Mouse (Mus musculus) spleen, adult 2 months (tissue): ENCODE data around the gene Olfr1342.

Experiments used
- CTCF ChIP-seq: fragments of 200-500 bp; IDR thresholded peaks from 2 replicates; pipeline ENCODE4 v1.5.1; 2011; ENCODE audit warnings: mild to moderate bottlenecking, inconsistent platforms; ENCODE audit not compliant: insufficient read depth, insufficient read length, insufficient replicate concordance; ENCODE audit errors: extremely low read depth
- POLR2A ChIP-seq: fragments of 200-500 bp; IDR thresholded peaks from 2 replicates; pipeline ENCODE4 v1.6.1; 2011; ENCODE audit warnings: low read depth, low read length, inconsistent platforms

DNA sequence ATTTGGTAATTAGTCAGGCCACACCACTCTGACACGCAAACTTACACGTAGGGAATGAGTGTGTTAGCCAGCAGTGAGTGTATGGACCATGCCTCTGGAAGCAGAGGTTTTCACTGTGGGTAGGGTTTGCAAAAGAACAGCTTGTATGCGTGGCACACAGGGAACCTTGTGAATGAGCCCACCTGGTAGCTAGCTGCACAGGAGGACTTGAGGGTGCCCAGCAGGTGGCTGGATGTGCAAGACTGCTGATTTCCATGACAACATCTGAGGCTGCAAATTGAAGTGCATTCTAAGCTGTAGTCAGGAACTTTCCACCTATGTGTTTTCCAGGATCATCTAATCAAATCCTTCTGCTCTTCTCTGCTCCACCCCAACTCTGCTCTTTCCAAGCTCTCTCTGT is 47.0 kb upstream of the Olfr1342 start:
- TF ChIP-seq CTCF (no peak), POLR2A (no peak)
